Mouse (Mus musculus) embryonic fibroblast, embryonic 13.5 days (primary cell): ENCODE results near the gene Usp50.
A peak's percentile ranks its signal among the peaks of the same experiment; 100 is the strongest.

Source experiments
- CTCF ChIP-seq: IDR thresholded peaks from 2 replicates; pipeline ENCODE4 v1.5.1; 2011; ENCODE audit warnings: mild to moderate bottlenecking, control low read depth, low read length, moderate library complexity, borderline replicate concordance; ENCODE audit not compliant: insufficient read depth
- POLR2A ChIP-seq: IDR thresholded peaks from 2 replicates; pipeline ENCODE4 v1.6.1; 2011; ENCODE audit warnings: low read depth, mild to moderate bottlenecking, control low read depth, low read length, moderate library complexity

- 0 out of 2 replicates have a peak, but pooled peaks have one; percentile 12 for TF ChIP-seq CTCF
- TF ChIP-seq POLR2A: no peak
Observed at GRCm38 (mm10) chr2:126768194-126768593, 15.1 kb downstream of the Usp50 start.
